ENCODE assay signal across 9 mouse cellular contexts in genomic region chr10:95729890-95730289, GRCm38 (mm10). TPM values are rescaled to one million over a fixed set of nuclear protein-coding genes. Genes with fewer than 3 reads are reported as not detected.
DNase-seq lines count a peak whose midpoint lies in the region; ATAC-seq and TF ChIP-seq lines count a peak whose summit lies in the region.
"Had no signal": no experiment of that assay in that cellular context is flagged by ENCODE, and none has a peak within 500 bp of the region (broad histone marks: within the 10 kb centered on the region; RNA-seq: fewer than 3 reads in every experiment).

No protein-coding gene starts in this region.

- no peaks in the 10 kb centered on the region for H3K27me3 ChIP-seq in heart, embryonic 10.5 days (ENCODE audit: insufficient read depth, poor library complexity, severe bottlenecking)
- no peaks in the 10 kb centered on the region for H3K27me3 ChIP-seq in heart, adult 2 months (ENCODE audit: control insufficient read depth, insufficient read depth, low read length)
- H3K27me3 ChIP-seq in embryonic facial prominence, embryonic 11.5 days (ENCODE audit: control insufficient read depth, insufficient read depth, low read length), result no peaks in the 10 kb centered on the region
- H3K27me3 ChIP-seq in midbrain, embryonic 13.5 days, result no peaks in the 10 kb centered on the region

- H3K27ac ChIP-seq in heart, embryonic 10.5 days, result peak overlapping the region; percentile 76
- no peak overlapping the region for H3K27ac ChIP-seq in heart, adult 2 months
- 0 out of 2 replicates have a peak overlapping the region, but pooled peaks have one; percentile 0 for H3K27ac ChIP-seq in embryonic facial prominence, embryonic 11.5 days (replicated peaks; ENCODE audit: low read depth, low read length)
- no peak overlapping the region for H3K27ac ChIP-seq in midbrain, embryonic 13.5 days

- H3K4me3 ChIP-seq in heart, embryonic 10.5 days, result no peak overlapping the region; the same call in 1 of the 2 replicates
- no peak overlapping the region for H3K4me3 ChIP-seq in heart, adult 2 months
- H3K4me3 ChIP-seq in embryonic facial prominence, embryonic 11.5 days (ENCODE audit: low read depth, low read length), result no peak overlapping the region
- H3K4me3 ChIP-seq in midbrain, embryonic 13.5 days (replicated peaks), result no peak overlapping the region

- H3K79me2 ChIP-seq in heart, adult 2 months (replicated peaks; ENCODE audit: control insufficient read depth, insufficient read depth, low read length), result no peaks in the 10 kb centered on the region

- 34% methylated on average over 9 of the region's 9 CpGs for WGBS in heart, embryonic 10.5 days
- WGBS in heart, adult 2 months, result 42% methylated on average over 9 of the region's 9 CpGs
- WGBS in embryonic facial prominence, embryonic 11.5 days, result 22% methylated on average over 9 of the region's 9 CpGs
- WGBS in midbrain, embryonic 13.5 days, result 32% methylated on average over 9 of the region's 9 CpGs

- TF ChIP-seq EP300 in heart, adult 2 months (IDR thresholded peaks at IDR 0.05; ENCODE audit: insufficient read depth, low read depth, low read length), result no peak

- H3K4me1 ChIP-seq in heart, embryonic 10.5 days, result peaks cover 30% of the 10 kb centered on the region
- H3K4me1 ChIP-seq in heart, adult 2 months (ENCODE audit: control insufficient read depth, insufficient read depth, low read length), result peaks cover 4% of the 10 kb centered on the region; the same call in 1 of the 2 replicates
- no peaks in the 10 kb centered on the region; the same call in 1 of the 2 replicates for H3K4me1 ChIP-seq in embryonic facial prominence, embryonic 11.5 days (ENCODE audit: control insufficient read depth, insufficient read depth, low read length)
- H3K4me1 ChIP-seq in midbrain, embryonic 13.5 days (replicated peaks), result peaks cover 7% of the 10 kb centered on the region

- ATAC-seq in embryonic facial prominence, embryonic 11.5 days (replicated peaks; ENCODE audit: insufficient number of reproducible peaks, low FRiP score, low TSS enrichment, low read depth), result peak; percentile 73; the same call in 1 of the 2 replicates
- ATAC-seq in midbrain, embryonic 13.5 days, result peak; percentile 72; the same call in 1 of the 2 replicates

- TF ChIP-seq POLR2A in heart, adult 2 months (IDR thresholded peaks at IDR 0.05; ENCODE audit: insufficient read depth, low read depth, low read length), result no peak

- H3K4me2 ChIP-seq in embryonic facial prominence, embryonic 11.5 days (ENCODE audit: low read depth, low read length), result no peak overlapping the region
- H3K4me2 ChIP-seq in midbrain, embryonic 13.5 days (replicated peaks), result no peak overlapping the region

- H3K9ac ChIP-seq in heart, adult 2 months (ENCODE audit: low read depth, low read length), result no peak overlapping the region
- H3K9ac ChIP-seq in embryonic facial prominence, embryonic 11.5 days (replicated peaks; ENCODE audit: low read length), result no peak overlapping the region
- H3K9ac ChIP-seq in midbrain, embryonic 13.5 days (replicated peaks), result no peak overlapping the region

- TF ChIP-seq CTCF in heart, adult 2 months (IDR thresholded peaks at IDR 0.05), result no peak

- intact Hi-C loops in heart, adult 2 months (cut with DNase I), result loop anchor here (5.0 kb wide), 1 partner anchor 168 kb away; the partner anchor contains the start of gene Nudt4

- DNase-seq in heart, embryonic 10.5 days (ENCODE audit: low spot score), result peak; percentile 82
- no peak for DNase-seq in heart, adult 2 months
- DNase-seq in embryonic facial prominence, embryonic 11.5 days (ENCODE audit: low spot score), result peak; percentile 81
- peak; percentile 82 for DNase-seq in kidney, adult 11 months
- no peak for DNase-seq in layer of hippocampus, adult 18-20 months (ENCODE audit: low spot score in 2 of 2)
- DNase-seq in thymus, postnatal 14 days, result no peak
- DNase-seq in right cerebral cortex, postnatal 36 days (ENCODE audit: low spot score in 2 of 2), result no peak

- no peaks in the 10 kb centered on the region for H3K9me3 ChIP-seq in heart, embryonic 10.5 days
- no peaks in the 10 kb centered on the region for H3K9me3 ChIP-seq in embryonic facial prominence, embryonic 11.5 days (replicated peaks; ENCODE audit: control insufficient read depth, low read length)
- H3K9me3 ChIP-seq in midbrain, embryonic 13.5 days, result no peaks in the 10 kb centered on the region

- no peaks in the 10 kb centered on the region for H3K36me3 ChIP-seq in heart, embryonic 10.5 days
- no peaks in the 10 kb centered on the region for H3K36me3 ChIP-seq in heart, adult 2 months (ENCODE audit: control insufficient read depth, insufficient read depth, low read length)
- H3K36me3 ChIP-seq in embryonic facial prominence, embryonic 11.5 days (replicated peaks; ENCODE audit: control insufficient read depth, insufficient read depth, low read depth, low read length), result no peaks in the 10 kb centered on the region
- no peaks in the 10 kb centered on the region for H3K36me3 ChIP-seq in midbrain, embryonic 13.5 days

RNA-seq across cellular contexts. Expression of gene Anapc15-ps, which starts 56.6 kb away (rescaled TPM):
- not detected in 2 replicates for polyA plus RNA-seq in heart, embryonic 10.5 days (2016; fragmentation: Nextera tagmentation; extraction: Ambion mirVana)
- not detected for total RNA-seq in heart, adult 2 months (2021)
- not detected in 2 replicates for polyA plus RNA-seq in heart, adult 2 months (2012; rRNA removed)
- polyA plus RNA-seq in embryonic facial prominence, embryonic 11.5 days (2014; fragmentation: Nextera tagmentation; extraction: Ambion mirVana), result not detected in 2 replicates
- not detected in 2 replicates for polyA plus RNA-seq in midbrain, embryonic 13.5 days (2015; fragmentation: Nextera tagmentation; extraction: Ambion mirVana)
- not detected for total RNA-seq in layer of hippocampus, adult 18-20 months (2021)
- total RNA-seq: left cerebral cortex, adult 18-20 months had no signal

Comparison
In these comparisons a context has a peak if more than half of its experiments do, and no peak if none do; other contexts are left out.
1. DNase-seq: peak in heart, embryonic 10.5 days (single experiment), embryonic facial prominence, embryonic 11.5 days (single experiment) and kidney, adult 11 months (single experiment); none in heart, adult 2 months (0 of 2), layer of hippocampus, adult 18-20 months (0 of 2), thymus, postnatal 14 days (single experiment) and right cerebral cortex, postnatal 36 days (0 of 2).
2. H3K27ac ChIP-seq: peak in heart, embryonic 10.5 days (single experiment) and embryonic facial prominence, embryonic 11.5 days (single experiment); none in heart, adult 2 months (single experiment) and midbrain, embryonic 13.5 days (single experiment).